Mouse (Mus musculus): ENCODE measurements at regions not wholly inside any gene's neighbourhood (a gene's known extent, or its start where the extent isn't known, plus 50 kb on each side); places are given as distances from the start of the nearest gene placed in this dataset.

DNA sequence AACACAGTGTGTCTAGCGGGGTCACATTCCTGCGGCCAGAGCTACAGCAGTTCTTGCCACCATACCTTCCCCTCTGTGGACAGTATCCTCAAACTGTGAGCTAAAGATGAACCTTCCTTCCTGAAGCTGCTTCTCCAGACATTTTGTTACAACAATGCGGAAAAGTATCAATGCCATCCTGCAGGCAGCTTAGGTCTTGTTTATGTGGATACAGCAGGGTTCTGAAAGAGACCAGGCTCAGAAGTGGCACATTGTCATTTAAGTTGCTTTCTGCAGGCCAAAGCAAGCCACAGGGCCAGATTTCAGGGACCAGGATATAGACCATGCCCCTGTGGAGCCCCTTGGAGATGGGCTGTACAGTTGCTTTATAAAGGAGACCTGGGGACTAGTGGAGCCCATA lies 188.3 kb upstream of the Sesn3 start:
- ATAC-seq (replicated peaks; ENCODE audit: low FRiP score, poor library complexity, severe bottlenecking): no peak

DNA sequence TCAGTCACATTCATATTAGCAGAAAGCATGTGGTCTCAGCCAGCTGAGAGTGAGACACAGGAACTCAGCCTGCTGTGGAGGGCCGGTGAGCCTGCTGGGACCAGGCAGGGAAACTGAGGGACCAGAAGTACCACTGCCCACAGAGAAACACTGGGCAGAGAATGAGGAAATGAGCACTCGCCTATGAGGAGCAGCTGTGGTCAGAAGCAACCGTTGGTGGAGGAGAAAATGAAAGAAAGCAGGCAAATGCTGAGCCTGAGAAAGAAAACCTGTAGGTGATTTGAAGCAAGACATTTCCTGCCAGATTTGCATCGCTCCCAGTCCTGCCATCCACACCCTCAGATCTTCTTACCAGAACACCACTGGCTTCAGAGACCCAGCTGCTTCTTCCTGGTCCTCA lies 187.0 kb upstream of the Sesn3 start:
- no peak for ATAC-seq (replicated peaks; ENCODE audit: low FRiP score, poor library complexity, severe bottlenecking)

DNA sequence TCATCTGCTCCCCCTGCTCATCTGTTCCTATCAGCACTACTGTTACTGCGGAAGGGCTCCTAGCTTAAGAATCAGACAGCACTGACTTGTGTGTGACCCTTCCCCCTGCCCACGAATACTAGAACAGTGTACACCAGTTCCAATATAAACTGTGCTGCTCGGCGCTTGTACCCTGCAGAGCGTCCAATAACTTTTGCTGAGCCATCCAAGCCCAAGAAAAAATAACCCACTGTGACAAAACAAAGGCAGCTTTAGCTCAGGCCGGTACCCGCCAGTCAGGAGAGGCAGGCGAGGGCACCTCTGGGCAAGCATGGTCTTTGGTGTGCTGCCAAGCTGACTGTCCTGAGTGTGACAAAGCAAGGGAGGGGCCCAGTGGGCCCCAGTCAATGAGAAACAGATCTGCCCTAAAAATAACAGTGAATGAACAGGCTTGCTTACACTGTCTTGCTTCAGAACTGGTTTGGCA lies 185.0 kb upstream of the Sesn3 start:
- no peak for ATAC-seq (replicated peaks; ENCODE audit: low FRiP score, poor library complexity, severe bottlenecking)

DNA sequence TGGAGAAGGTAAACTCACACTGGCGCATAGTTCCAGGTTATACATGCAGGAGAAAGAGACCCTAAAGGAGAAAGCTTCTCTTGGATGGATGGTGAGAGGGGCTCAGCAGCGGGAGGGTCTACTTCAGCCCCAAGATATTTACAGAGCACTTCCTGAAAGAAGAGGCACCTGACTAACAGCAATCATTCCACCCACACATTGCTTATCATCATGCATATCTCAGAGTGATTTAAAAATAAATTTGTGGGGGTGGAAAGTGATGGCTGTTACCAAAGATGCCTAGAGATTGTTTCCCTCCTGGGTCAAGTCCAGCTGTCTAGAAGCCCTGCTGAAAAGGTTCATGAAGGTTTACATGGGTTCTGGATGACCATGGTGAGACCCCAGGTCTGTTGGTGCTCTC lies 184.4 kb upstream of the Sesn3 start:
- no peak for ATAC-seq (replicated peaks; ENCODE audit: low FRiP score, poor library complexity, severe bottlenecking)

DNA sequence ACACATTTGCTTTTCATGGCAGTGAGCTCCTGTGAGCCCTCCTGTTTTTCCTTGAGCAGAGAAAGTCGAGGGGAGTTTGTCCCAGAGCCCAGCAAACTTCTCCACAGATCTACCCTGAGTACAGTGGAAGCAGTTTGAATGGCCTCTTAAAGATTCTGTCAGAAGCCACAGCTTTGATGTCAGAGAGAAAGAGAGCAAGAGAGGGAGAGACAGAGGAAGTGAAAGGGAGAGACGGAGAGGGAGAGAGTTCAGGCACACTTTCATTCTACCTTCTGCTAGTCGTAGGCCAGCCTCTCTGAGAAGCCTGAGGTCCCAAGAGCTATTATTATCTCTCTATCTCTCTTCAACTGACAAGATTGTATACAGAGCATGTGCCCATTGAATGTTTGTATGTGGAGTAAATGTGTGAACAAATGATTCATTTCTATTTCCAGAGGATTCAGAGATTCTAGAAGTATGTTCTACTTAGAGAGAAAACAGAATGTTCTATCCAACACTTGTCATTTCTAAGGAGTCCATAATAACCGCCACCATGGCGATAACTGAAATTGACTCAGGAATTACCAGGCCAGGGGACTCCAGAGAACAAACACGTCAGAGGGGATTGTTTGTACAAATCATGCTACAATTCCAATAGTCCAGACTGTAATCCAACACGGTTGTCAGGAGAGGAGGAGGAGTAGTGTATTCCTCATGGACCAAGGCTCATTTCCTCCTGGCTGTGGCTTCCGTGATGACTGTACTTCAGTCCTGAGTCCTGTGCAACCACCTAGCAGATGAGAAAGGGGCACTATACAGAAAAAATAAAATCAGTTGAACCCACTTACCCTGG lies 183.6 kb upstream of the Sesn3 start:
- no peak for ATAC-seq (replicated peaks; ENCODE audit: low FRiP score, poor library complexity, severe bottlenecking)

DNA sequence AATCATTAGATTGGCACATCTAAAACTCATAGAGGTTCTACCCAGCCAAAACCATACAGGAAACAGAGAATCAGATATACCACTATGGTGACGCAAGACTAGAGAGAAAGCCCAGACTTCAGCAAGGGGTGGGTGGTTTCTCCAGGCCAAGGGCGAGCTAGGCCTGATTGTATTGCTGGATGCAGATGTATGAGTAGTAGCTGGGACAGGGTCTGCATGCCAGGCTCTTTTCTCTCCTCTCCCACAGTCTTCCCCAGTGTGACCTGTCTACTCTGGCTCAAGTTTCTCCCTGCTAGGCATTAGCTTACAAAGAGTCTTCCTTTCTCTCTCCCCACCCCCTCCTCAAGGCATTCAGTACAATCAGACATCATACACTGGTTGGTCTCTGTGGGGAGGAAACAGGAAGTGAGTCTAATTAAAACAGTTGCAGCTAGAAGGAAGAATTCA lies 181.8 kb upstream of the Sesn3 start:
- no peak for ATAC-seq (replicated peaks; ENCODE audit: low FRiP score, poor library complexity, severe bottlenecking)

DNA sequence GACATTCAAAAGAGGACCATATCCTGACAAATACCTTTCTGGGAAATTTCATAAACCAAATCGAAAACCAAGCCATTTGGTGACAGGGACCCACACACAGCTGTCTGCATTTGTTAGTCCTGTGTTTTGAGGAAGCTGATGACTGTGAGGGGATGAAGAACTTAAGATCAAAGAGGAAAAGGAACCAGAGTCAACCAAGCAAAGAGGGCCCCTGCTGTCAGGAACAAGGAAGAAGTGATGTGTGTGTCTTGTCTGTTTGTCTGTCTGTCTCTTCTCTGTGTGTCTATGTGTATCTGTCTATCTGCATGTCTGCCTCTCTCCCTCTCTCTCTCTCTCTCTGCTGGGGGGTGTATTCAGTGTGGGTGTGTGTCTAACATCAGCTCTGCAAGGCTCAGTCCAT lies 171.3 kb upstream of the Sesn3 start:
- ATAC-seq (replicated peaks; ENCODE audit: low FRiP score, poor library complexity, severe bottlenecking): no peak

DNA sequence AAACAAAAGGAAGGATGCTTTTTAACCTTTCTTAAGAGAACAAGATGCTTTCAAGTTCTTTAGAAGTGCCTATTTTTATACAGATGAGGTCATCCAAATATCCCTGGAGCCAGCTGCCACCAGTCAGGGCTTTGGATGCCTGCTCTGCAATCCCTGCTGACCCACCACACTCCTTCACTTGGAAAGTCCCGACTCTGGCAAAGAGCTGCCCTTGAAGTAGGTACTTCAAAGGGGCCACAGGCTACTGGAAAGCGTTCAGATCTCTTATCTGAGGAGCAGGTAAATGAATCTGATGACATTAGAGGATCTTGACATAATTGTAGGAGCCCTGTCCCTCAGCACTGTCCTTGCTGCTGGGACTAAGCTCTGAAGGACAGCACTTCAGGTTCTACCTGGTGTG lies 169.9 kb upstream of the Sesn3 start:
- ATAC-seq (replicated peaks; ENCODE audit: low FRiP score, poor library complexity, severe bottlenecking): no peak

DNA sequence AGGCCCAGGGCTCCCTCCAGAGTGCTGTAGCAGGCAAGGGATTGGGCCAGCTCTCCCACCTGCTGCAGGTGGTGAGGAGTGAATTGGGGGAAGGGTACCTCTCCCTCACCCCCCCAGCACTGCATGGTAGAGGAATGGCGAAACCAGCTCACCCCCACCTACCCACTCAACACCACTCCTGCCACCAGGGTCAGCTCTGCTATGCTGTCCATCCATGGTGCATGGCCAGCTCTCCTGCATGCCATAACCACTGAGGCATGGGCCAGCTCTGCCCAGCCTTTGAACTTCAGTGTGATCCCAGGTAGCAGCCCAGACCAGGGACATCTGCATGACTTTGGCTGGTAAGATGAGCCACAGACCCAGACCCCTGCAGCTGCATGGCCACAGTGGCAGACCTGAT lies 168.5 kb upstream of the Sesn3 start:
- ATAC-seq (replicated peaks; ENCODE audit: low FRiP score, poor library complexity, severe bottlenecking): no peak

DNA sequence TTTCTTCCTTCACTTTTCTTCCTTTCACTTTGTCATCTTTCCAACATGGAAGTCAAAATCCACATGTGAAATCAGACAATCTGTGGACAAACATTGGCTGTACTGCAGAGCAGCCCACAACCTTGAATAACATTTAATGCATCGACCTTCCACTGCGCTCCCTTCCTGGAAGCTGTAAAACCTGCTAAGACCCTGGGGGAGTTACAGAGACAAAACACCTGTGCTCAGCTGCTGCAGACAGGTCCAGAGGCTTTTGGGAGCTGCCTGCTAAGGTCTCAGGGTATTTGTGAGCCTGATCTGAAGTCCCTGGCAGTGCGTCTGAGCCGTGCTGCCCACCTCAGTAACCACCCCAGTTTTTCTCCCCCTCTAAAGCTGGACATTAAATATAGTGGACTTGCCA lies 166.1 kb upstream of the Sesn3 start:
- ATAC-seq (replicated peaks; ENCODE audit: low FRiP score, poor library complexity, severe bottlenecking): no peak

DNA sequence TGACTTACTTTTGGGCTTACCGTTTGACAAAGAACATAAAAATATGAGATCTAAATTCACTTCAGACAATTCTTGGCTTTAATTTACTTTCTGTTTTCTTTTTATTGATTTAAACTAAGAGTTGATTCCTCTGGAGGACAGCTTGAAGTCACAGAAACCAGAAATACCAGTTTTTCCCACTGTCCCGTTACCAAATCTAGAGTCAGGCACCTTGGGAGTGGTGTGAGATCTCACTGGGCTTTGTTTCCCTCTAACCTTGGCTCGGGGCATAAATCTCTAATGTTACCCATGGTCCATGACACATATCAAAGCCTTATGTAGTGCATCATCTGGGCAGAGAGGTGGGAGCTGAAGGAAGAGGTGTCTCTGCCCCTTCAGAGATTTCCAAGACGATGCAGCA lies 165.4 kb upstream of the Sesn3 start:
- no peak for ATAC-seq (replicated peaks; ENCODE audit: low FRiP score, poor library complexity, severe bottlenecking)

DNA sequence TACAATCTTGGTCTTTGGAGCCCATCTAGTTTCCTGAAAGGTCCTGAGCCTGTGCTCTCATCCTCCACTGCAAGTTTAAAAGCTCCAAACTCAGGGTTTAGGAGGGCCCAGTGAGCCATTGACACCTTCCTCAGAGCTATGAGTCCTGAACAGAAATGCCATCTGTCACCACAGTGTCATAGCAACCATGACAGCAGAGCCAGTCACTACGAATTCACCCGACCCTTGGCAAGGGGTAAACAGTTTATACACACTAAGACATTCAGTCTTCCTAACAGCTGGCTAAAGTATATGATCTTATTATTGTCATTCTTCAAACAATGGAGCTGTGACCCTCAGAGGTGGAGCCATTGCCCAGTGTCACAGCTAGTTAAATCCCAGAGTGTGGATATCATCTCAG lies 163.2 kb upstream of the Sesn3 start:
- ATAC-seq (replicated peaks; ENCODE audit: low FRiP score, poor library complexity, severe bottlenecking): no peak

DNA sequence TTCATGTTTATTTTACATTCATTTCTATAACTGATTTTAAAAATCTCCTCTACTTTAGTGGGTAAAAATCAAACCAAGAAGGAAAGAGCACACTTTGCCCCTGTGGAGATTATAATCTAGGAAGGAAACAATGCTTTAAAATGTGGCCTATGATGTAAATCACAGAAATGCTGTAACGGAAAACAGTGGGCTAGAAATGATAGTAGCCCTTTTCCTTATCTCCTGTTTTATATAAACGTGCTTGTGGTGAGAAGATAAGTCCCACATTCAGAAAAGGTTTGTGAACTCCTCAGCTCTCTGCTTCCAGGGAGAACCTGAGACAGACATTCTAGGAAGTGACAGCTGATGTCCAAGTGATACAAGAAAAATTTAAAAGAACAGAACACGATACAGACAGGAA lies 159.3 kb upstream of the Sesn3 start:
- ATAC-seq (replicated peaks; ENCODE audit: low FRiP score, poor library complexity, severe bottlenecking): no peak

DNA sequence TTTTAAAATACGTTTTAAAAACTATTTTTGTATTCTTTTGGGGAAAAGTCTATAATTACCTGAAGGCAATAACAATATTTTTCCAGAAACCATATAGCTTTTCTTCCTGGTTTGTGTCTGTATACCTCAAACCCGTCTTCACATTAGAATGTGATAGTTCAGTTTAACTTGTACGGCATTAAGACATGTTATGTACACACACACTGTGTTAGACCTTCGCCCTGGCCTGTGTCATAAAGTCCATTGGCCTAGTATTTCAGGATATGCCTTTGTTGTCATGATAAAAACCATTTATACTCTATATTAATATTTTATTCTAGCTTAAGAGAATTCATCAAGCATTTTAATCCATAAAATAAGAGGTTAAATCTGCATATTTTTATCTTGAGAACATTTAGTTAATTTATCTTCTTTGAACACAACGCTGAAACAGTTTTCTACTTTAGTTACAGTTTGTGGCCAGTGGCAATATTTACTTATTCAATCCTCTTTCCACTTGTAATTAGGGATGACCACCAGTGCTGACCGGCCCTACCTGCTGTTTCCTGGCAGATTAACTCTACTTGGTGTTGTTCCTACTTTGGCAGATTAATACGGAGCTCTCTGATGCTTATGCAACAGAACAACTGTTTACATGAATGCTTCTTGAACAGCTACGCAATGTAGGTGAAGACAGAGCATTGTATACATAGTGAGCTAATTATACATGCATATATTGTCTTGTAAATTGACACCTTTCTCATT lies 158.6 kb upstream of the Sesn3 start:
- ATAC-seq (replicated peaks; ENCODE audit: low FRiP score, poor library complexity, severe bottlenecking): no peak

DNA sequence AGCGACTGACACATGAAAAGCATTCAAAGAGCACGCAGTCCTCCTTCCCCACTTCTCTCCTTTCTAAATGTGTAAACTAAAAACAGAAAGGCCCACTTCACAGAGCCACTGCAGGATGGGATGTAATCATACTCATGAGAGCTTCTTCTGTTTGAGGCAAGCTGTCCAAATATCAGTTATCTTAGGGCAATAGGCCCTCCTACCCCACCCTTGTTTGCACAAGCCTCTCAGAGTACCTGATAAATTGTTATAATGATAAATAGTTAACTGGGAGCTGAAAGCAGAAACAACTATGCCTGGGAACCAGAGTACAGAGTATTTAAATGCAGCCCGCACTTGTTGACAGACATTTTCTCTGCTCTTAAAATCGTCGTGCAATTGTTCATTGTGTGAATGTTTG lies 141.5 kb upstream of the Sesn3 start:
- no peak for ATAC-seq (replicated peaks; ENCODE audit: low FRiP score, poor library complexity, severe bottlenecking)

DNA sequence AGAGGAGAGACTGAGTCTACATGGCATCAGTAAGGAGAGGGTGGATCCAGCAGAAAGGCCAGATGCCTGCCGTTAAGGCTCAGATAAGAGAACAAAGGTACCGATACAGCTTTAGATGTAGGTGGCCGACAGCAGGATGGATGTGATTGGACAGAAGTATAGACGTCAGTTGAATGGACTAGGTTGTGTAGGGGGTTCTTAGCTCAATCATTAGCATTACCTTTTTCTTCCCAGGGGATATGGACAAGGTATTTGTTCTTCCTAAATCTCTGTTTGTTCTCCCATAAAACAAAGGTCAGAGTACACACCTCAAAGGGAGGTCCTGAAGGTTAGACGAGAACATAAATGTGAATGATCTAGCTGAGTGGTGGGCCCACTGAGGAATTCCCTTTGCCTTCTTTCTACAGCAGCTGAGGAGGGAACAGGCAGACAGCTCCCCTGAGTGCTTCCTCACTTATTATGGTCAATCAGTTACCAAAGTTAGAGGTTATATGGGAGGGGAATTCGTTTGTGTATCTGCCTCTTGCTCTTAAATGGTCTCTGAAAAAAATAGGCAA lies 139.9 kb upstream of the Sesn3 start:
- no peak for ATAC-seq (replicated peaks; ENCODE audit: low FRiP score, poor library complexity, severe bottlenecking)

DNA sequence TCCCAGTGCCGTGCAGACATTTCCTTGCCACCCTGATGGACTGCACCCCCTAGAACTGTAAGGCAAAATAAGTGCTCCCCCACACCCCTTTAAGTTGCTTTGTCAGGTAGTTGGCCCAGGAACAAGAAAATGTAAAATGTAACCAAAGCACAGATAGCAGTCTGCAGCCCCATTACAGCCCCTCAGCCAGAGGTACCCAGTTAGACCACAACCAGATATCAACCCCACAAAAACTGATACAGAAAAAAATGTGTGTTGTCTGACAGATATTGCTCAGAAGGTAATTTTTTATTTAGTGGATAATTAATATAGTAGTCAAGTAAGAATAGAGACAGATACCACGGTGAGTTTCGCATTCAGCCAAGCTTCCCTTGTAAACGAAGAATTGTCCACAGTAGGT lies 133.5 kb upstream of the Sesn3 start:
- no peak for ATAC-seq (replicated peaks; ENCODE audit: low FRiP score, poor library complexity, severe bottlenecking)

DNA sequence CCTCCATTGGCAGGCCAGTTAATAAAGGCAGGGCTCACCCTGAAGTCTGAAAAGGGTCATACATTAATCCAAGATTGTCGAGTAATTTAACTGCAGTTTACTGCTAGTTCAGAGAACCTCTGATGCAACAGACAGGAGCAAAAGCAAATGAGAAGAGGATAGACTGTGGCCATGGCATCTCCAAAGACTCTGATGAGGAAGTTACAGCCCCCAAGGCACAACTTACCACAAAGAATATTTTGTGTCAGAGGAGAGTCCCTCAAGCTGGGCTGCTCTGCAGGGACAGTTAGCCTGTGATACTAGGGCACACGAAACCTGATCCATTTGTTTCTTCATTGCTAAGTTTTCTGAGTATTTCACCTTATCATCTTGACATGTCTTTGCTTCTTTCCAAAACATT lies 130.9 kb upstream of the Sesn3 start:
- ATAC-seq (replicated peaks; ENCODE audit: low FRiP score, poor library complexity, severe bottlenecking): no peak

DNA sequence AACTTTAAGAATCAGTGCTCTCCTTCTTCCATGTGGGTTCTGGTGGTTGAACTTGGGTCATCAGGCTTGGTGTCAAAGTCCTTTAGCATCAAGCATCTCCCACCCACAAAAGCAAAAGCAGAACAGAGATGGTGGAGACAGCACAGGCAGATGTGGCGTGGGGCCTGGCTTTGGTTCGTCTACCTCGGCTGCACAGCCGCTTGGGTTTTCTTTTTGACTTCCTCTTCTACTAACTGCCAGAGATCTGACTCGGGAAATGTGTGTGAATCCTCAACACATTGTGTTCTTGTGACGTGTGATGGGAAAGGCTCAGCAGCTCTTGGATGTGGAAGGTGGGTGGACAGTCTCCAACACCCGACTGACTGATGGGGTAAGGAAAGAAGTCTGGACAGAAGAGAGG lies 127.8 kb upstream of the Sesn3 start:
- ATAC-seq (replicated peaks; ENCODE audit: low FRiP score, poor library complexity, severe bottlenecking): no peak

DNA sequence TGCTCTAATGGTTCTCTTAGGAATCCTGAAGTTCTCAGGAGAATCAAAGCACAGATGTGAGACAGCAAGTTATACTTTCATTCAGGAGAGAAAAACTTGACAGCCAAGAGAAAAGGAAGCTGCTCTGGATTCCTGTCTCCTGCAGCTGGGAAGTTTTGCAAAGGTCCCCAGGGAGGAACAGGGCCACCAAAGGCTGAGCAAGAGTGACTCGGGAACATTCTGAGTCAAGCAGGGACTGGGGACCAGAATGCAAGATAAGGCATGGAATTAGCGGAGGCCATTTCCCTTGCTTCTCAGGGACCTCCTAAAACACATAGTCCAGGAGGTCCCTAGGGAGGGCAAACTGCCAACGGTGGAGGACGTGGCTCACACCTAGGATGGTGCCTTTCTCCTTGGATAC lies 127.1 kb upstream of the Sesn3 start:
- ATAC-seq (replicated peaks; ENCODE audit: low FRiP score, poor library complexity, severe bottlenecking): no peak

DNA sequence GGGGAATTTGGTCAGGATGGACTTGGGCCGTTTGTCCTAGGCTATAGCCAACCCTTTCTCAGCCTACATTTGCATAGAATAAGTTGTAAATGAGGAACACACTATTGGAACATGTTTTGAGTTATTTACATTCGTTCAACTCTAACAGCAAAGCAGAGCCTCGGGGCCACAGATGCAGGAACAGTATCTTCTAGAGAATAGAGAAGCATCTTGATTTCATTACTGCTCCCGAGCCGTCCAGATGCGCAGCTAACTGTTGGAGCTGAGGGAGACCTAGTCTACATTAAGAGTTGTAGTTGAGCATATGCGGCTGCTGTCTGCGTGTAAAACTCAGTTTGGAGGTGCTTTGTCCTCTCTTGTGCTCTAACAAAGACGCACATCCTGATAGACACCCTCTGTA lies 124.6 kb upstream of the Sesn3 start:
- ATAC-seq (replicated peaks; ENCODE audit: low FRiP score, poor library complexity, severe bottlenecking): no peak
